Mouse (Mus musculus) megakaryocyte, adult 5-6 weeks (primary cell): ENCODE data around the gene Psmd10. TPM values are rescaled to one million over a fixed set of nuclear protein-coding genes. Genes with fewer than 3 reads are reported as not detected.

Experiments used
- ATAC-seq: 2 replicates; pipeline ENCODE4 v1.8.0; 2016; ENCODE audit warnings: mild to moderate bottlenecking, inconsistent platforms; ENCODE audit not compliant: poor library complexity, severe bottlenecking
- total RNA-seq, 2 experiments: library from RNA; stranded (forward) in 1 of 2; stranded (reverse) in 1 of 2; fragments of 153-499, 151-499 nt in 1 of 2; fragments of 221-1000, 200-1000 nt in 1 of 2; gene quantifications; 2 replicates each; pipeline versions ENCODE4 v1.2.3 to v1.2.4; 2015 to 2017

The Psmd10 gene
- 25.9 and 28.7 TPM in 2 replicates for total RNA-seq (2015)
- 37.1 and 47.0 TPM in 2 replicates for total RNA-seq (2017)

DNA sequence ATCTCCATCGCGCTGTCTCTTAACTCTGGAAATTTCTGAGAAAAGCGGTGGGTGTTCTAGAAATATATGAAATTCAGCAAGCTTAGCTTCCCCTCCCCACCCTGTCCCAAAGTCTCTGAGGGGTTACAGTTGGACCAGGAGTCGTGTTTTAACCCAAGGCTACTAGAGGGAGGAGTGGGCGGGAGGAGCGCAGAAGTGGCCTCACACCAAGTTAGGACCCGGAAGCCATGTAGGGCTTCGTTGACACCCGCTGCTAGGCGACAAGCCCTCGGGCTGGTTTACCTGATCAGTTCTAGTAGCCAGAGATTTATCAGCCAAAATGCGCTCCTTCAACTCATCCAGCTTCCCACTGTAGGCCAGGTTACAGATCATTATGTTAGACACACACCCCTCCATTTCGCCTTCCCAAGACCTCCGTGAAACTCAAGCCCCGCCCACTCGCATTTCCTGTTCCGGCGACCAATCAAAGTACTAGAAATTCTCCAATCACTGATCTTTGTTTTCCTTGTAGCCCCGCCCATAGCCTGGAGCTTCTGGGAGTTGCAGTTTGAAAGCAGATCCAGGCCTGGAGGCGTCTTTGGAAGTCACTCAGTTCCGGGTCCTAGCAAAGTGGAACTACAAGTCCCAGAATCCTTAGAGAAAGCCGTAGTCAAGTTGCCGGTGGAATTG lies at the start of gene Psmd10, which contains the start of gene Atg4a:
TSS of gene Psmd10 (minus strand) at position 457 of the 669 bp plus-strand sequence.
TSS of gene Atg4a (plus strand) at position 636 of the 669 bp plus-strand sequence.
- peak; percentile 98 for ATAC-seq

- ATAC-seq, result no peak
These were observed 42.4 kb upstream of the Psmd10 start for GRCm38 (mm10) chrX:140998885-140999284.

- ATAC-seq, result no peak
These were observed 41.5 kb upstream of the Psmd10 start for GRCm38 (mm10) chrX:140997912-140998545.

DNA sequence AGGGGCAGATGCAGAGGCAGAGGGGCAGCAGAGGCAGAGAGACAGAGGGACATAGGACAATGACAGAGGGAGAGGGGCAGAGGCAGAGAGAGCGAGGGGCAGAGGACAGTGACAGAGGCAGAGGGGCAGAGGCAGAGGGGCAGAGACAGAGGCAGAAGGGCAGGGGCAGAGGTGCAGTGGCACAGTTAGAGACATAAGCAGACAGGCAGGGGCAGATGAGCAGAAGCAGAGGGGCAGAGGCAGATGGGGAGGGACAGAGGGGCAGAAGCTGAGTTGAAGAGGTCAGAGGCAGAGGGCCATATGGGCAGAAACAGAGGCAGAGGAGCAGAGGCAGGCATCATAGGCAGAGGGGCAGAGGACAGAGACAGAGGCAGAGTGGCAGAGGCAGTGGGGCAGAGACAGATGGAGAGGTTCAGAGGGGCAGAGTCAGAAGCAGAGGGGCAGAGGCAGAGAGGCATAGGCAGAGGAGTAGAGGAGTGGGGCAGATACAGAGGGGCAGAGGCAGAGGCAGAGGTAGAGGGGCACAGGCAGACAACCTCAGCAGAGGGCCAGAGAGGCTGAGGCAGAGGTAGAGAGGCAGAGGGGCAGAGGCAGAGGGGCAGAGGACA lies 40.5 kb upstream of the Psmd10 start:
- peak; percentile 21; the same call in 1 of the 2 replicates for ATAC-seq

DNA sequence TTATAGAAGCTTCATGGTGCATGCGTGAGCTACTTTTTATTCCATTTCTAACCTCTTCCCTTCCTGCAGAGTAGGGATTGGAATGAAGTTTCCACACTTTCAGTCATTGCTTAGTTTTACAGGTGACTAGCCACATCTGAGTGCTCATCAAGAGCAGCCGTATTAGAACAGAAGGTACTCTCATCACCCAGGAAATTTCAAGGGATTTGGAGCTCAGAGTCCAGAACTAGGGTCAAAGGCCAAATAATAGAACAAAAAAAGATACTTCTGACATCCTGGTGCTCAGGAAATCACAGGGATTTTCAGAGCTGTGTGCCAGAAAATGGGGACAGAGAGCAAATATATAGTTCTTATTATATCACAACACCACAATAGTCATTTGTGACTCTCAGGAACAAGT lies 28.7 kb upstream of the Psmd10 start:
- ATAC-seq, result no peak

GRCm38 (mm10) chrX:140984795-140985194 lies 28.3 kb upstream of the Psmd10 start:
- no peak for ATAC-seq

DNA sequence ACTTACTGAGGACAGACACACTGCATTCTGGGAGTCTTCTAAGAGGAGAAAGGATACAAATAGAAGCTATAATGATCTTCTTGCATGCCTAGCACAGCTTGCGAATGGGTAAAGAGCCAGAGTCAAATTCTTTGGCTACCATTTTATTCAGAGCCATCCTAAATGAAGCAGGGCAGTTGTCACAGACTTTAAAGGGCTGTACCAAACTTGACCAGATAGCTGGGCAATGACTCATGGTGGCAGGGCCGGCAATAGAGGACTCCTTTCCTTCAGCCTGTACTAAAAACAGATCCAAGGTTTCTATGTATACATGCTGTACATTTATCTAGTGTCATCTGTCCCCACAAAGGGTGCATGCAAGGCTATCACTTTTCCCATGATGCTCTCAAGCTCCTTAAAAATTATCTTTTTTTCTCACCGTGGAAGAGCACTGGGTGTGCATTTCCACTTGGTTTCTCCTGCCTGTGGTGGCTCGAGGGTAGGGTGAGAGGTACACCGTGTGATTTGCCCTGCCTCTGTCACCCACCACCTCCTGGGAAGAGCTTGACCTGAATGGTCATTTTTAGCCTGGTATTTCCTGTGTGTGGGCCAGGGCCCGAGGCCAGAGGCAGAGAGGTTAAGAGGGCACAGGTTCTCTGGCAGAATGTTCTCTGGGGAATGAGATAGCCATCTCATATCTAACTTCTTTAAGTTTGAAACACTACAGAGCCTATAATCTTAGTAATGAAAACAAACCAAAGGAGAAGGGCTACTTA lies 26.9 kb upstream of the Psmd10 start:
- ATAC-seq, result no peak

DNA sequence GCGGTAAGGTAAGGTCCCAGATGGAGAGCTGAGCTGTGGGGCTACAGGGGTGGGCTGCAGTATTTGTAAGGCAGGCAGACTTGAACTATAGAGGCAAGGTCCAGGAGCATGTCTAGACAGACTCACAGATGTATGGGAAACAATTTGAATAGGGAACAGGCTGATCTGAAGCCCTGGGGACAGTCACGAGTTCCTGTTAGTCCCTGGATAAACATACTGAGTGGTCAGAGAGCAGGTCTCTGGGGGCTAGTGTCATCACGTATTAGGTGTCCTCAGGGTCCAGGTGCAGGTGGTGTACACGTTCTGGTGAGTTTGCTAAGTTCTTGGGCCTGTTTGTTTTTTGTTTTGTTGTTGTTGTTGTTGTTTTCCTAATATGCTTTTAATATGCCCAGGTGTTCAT lies 23.6 kb upstream of the Psmd10 start:
- no peak for ATAC-seq

DNA sequence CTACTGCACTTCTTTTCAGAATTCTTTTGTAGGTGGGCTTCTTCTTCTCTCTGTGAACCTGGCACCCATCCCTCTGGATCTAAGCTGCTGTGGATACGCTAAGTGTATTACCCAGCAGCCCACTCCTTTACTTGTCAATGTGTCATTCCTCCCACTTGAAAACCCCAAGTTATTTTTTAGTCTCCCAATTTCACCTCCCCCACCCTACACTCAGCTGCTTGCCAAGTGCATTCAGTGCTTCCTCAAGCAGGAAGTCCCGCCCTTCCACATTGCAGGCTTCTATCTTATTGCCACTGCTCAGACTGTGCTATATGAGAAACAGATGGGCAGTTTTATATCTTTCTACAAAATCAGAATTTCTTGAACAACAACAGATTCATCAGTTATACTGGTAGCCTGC lies 23.0 kb upstream of the Psmd10 start:
- ATAC-seq, result peak; percentile 74

DNA sequence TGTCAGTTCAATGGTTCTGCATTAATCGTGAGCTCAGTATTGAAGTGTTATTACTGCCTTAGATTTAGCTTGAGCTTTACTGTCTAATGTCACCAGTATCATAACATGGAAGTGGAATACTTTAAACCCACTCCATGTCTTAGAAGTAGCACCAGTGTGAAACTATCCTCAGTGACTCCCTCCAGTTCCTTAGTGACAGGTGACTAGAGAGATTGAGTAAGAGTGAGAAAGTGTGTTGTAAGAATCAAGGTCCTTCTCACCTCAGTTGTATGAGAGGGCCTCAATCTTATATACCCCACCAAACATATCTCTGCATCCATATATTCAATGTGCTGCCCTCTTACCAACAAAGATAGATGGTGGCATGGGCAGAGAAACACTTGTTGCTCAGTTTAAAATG lies 22.4 kb upstream of the Psmd10 start:
- peak; percentile 63 for ATAC-seq

DNA sequence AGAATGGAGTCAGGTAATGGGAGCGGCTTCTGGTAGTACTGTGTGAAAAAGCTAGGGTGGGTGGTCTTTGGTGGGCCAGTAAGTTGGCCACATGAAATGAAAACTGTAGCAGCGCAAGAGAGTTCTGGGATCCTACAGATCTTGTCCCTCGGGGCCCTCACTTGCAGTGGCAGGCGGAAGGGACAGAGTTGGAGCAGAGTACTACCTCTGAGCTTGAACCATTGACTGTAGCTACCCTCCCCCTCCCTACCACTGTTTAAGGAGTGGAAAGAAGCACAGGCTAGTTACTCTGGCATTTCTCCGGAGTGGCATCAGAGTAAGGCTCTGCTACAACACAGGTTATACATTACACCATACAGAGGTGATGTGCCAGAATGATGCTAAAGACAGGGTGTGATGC lies 431 bp upstream of the Psmd10 start:
- peak; percentile 45 for ATAC-seq

DNA sequence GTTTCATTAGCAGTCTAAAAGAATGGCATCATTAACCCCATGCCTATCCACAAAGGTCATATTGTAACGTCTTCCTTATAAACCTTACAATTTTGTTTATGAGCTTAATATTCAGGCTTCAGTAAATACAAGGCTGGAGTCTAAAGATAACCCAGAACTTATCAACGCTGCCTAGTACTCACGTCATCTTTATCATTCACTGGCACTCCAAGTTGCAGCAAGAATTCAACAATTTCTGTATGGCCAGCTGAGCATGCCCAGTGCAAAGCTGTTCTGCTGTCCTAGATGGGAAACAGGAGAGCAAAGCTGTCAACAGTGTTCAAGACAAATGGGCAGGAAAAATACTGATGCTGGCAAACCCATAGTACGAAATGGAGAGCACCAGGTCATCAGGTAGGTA lies 2.9 kb downstream of the Psmd10 start:
- ATAC-seq, result no peak

GRCm38 (mm10) chrX:140936271-140936670 lies 20.3 kb downstream of the Psmd10 start:
- no peak for ATAC-seq

- ATAC-seq, result no peak
These were observed 23.3 kb downstream of the Psmd10 start for GRCm38 (mm10) chrX:140933263-140933662.

- no peak for ATAC-seq
These were observed 24.5 kb downstream of the Psmd10 start for GRCm38 (mm10) chrX:140932066-140932465.

DNA sequence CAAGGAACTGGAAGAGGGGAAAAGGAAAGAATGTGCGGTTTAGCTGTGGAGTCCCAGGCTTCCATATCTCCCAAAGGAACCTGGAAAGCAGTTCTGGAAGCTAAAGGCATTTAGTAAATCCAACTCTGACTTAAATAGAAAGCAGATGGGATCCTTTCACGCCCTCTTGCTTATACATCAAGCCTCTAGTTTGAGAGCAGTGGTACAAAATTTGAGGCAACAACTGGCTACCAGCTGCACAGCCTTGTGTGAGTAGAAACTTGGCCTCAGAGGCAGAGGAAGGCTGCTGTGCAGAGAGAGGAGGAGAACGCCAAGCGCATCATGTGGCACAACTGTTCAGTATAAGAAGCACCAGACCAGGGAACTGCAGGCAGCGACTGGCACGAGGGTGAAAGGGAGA lies 35.2 kb downstream of the Psmd10 start:
- ATAC-seq, result no peak

DNA sequence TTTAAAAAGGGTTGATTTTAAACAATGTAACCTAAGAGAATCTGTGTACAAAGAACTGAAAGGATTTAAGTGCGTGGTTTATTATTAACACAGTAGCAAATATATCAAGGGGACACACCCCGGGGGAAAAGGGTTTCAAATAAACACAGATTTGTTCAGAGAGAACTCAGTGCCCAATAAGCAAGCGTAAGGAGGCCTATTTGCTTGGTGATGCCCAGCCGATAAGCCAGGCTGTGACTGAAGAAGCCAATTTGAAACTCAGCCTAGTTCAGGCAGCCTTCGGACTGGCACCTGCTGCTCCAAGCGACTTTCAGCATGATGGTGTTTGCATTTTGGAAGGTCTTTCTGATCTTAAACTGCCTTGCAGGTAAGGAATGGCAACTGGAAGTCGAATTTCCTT lies 49.2 kb downstream of the Psmd10 start, which contains the start of gene Vsig1:
TSS of gene Vsig1 (plus strand) at position 249 of the 400 bp plus-strand sequence.
- ATAC-seq, result no peak

GRCm38 (mm10) chrX:140903487-140903886 lies 53.0 kb downstream of the Psmd10 start:
- no peak for ATAC-seq
